Mouse (Mus musculus) skeletal muscle tissue, adult 2 months (tissue): ENCODE data around the gene Ccdc187.

ENCODE experiments used
- DNase-seq: peaks from one replicate; pipeline ENCODE4 v3.0.0-alpha.2; 2012; ENCODE audit warnings: low read depth, low spot score

Gene Ccdc187

GRCm38 (mm10) chr2:26214526-26214925 is 79.8 kb downstream of the Ccdc187 start:
- no peak for DNase-seq

GRCm38 (mm10) chr2:26209566-26209965 is 84.8 kb downstream of the Ccdc187 start:
- DNase-seq, result no peak

DNA sequence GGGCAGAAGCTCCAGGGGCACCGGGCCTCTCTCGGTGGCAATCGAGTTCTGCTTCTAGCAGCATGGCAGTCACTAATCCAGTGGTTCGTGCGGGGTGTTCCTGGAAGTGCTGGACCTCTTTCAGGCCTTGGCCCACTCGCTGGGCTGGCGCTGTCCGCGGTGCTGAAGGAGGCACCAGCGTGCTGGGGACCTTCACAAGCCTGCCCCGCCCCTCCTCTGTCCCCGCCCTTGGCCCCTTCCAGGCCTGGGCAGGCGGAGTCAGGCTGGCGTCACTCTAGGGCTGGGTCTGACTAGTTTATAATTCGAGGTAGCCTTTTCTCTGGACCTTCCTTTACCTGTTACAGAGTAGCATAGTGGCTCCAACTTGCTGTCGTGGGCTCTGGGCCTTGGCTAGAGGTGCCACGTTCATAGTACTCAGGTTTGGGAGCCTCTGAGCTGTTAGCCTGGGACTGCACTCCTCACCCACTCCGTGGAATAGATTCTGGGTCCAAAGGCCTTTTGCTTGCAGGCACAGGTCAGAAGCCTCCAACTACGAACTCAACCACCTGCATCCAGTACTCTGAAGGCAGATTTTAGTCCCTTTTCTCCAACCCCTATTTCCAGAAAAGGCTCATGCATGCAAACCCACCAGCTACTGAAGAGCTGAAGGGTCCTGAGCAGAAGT is 86.1 kb downstream of the Ccdc187 start, which contains the start of gene Lhx3:
Gene Lhx3, minus strand, starts transcription at position 164 of the 664 bp plus-strand sequence.
- DNase-seq, result peak; percentile 64

GRCm38 (mm10) chr2:26207559-26207958 is 86.8 kb downstream of the Ccdc187 start:
- peak; percentile 9 for DNase-seq

DNA sequence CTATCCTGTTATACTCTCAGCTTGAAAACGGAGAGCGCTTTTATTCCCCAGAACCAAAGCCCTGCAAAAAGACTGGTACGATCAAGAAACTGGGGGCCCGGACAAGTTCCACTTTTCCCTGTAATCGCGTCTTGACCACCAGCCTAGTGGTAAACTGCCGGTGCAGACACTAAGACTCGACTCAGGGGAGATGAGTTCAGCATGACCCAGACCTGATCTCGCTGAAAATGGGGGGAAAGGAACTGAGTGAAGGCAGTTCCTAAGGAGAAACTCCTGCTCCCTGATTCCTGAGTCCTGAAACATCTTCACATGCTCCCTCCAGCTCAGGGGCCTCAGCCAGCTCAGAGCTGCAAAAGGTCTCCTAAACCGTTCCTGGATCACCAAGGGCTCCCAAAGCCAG is 88.6 kb downstream of the Ccdc187 start:
- no peak for DNase-seq

- no peak for DNase-seq
Measured at GRCm38 (mm10) chr2:26205126-26205525, 89.2 kb downstream of the Ccdc187 start.

GRCm38 (mm10) chr2:26202849-26203475 is 91.4 kb downstream of the Ccdc187 start:
- no peak for DNase-seq

- DNase-seq, result no peak
Measured at GRCm38 (mm10) chr2:26201926-26202848, 92.2 kb downstream of the Ccdc187 start.

GRCm38 (mm10) chr2:26198488-26198887 is 95.9 kb downstream of the Ccdc187 start:
- no peak for DNase-seq

DNA sequence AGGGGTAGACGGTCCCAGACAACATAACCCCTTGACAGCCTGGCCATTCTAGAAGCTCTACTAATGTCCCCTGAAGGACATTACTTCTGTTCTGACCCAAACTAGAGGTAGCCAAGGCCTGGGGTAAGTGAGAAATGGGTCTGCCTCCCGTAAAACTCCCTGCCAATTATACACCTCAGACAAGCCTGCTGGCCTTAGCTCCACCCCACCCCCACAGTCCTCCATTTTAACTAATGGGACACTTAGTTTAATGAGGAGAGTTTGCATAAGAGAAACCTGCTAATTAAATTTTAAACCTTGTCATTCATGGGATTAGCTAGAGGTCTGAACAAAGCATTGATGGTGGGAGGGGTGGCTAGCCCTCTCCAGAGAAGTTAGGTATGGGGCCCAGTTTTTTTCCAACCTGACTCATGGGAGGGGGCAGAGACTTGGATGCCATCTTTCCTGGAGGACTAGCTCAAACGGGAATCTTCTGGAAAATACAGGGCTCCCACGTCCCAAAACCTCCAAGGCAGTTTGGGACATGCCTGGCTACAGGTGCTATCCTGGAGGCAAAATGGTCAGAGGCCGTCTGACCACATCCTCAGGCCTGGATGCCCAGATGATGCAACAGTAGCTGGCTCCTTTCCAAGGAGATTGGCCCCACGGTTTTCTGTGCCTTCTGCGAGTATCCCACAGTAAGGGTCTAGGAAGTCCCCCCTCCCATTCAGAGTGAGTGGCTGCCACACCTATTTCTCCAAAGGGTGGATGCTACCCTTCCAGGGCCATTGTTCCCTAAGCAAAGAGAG is 99.6 kb downstream of the Ccdc187 start:
- no peak for DNase-seq
